Mouse (Mus musculus) limb, embryonic 14.5 days (tissue): ENCODE measurements at regions not wholly inside any gene's neighbourhood (a gene's known extent, or its start where the extent isn't known, plus 50 kb on each side); places are given as distances from the start of the nearest gene placed in this dataset.

ENCODE experiments used
- ATAC-seq: fragments of 200-750 bp; cut with Nextera tagmentation; 2 replicates; pipeline ENCODE4 v1.8.0; 2017; ENCODE audit warnings: low read depth, moderate number of reproducible peaks, moderate TSS enrichment; ENCODE audit not compliant: low FRiP score
- DNase-seq: peaks from one replicate; pipeline ENCODE4 v3.0.0-alpha.2; 2015; ENCODE audit warnings: low spot score
- H3K27ac ChIP-seq: fragments of 300-500 bp; sonication (generic); replicated peaks from 2 replicates; pipeline ENCODE4 v1.5.1; 2014; ENCODE audit warnings: low read depth, mild to moderate bottlenecking, low read length, moderate library complexity, mixed read lengths
- H3K27me3 ChIP-seq: fragments of 300-500 bp; sonication (generic); 2 replicates; pipeline ENCODE4 v1.6.1; 2014; ENCODE audit warnings: low read length, mixed read lengths; ENCODE audit not compliant: control insufficient read depth, insufficient read depth
- H3K36me3 ChIP-seq: fragments of 300-500 bp; sonication (generic); 2 replicates; pipeline ENCODE4 v1.6.1; 2014; ENCODE audit warnings: mild to moderate bottlenecking, low read length, moderate library complexity, mixed read lengths; ENCODE audit not compliant: control insufficient read depth, insufficient read depth
- H3K4me1 ChIP-seq: fragments of 300-500 bp; sonication (generic); 2 replicates; pipeline ENCODE4 v1.6.1; 2014; ENCODE audit warnings: antibody characterized with exemption, low read length, mixed read lengths; ENCODE audit not compliant: control insufficient read depth, insufficient read depth
- H3K4me2 ChIP-seq: fragments of 300-500 bp; sonication (generic); replicated peaks from 2 replicates; pipeline ENCODE4 v1.6.1; 2014; ENCODE audit warnings: low read depth, mild to moderate bottlenecking, low read length, moderate library complexity; ENCODE audit not compliant: severe bottlenecking
- H3K4me3 ChIP-seq: fragments of 300-500 bp; sonication (generic); replicated peaks from 2 replicates; pipeline ENCODE4 v1.5.1; 2014; ENCODE audit warnings: low read length
- H3K9ac ChIP-seq: fragments of 300-500 bp; sonication (generic); 2 replicates; pipeline ENCODE4 v1.6.1; 2014; ENCODE audit warnings: mild to moderate bottlenecking, low read depth, low read length, moderate library complexity; ENCODE audit not compliant: severe bottlenecking
- H3K9me3 ChIP-seq: fragments of 300-500 bp; sonication (generic); 2 replicates; pipeline ENCODE4 v1.6.1; 2016; ENCODE audit warnings: low read length; ENCODE audit not compliant: control insufficient read depth
- POLR2A ChIP-seq: fragments of 200-500 bp; IDR thresholded peaks from 2 replicates; pipeline ENCODE4 v1.8.0; 2012; ENCODE audit warnings: inconsistent platforms, mild to moderate bottlenecking, moderate library complexity, borderline replicate concordance; ENCODE audit not compliant: insufficient read depth, insufficient read length; ENCODE audit errors: extremely low read depth
- WGBS: fragments of 180-500 bp; shearing (Covaris S2); extraction: QIAGEN DNeasy Blood & Tissue Kit; methylation state at CpG from one replicate; pipeline ENCODE4 v1.1.7; 2014; 5-methylcytosine and 5-hydroxymethylcytosine counted together

- no peak overlapping the region for H3K9ac ChIP-seq
- no peaks in the 10 kb centered on the region for H3K4me1 ChIP-seq
- H3K4me3 ChIP-seq, result no peak overlapping the region
- TF ChIP-seq POLR2A, result no peak
- H3K4me2 ChIP-seq, result no peak overlapping the region
- DNase-seq, result no peak
- H3K36me3 ChIP-seq, result no peaks in the 10 kb centered on the region
- 83% methylated on average over 5 of the region's 5 CpGs for WGBS
- H3K27ac ChIP-seq, result no peak overlapping the region
- ATAC-seq, result no peak
- no peaks in the 10 kb centered on the region for H3K9me3 ChIP-seq
- no peaks in the 10 kb centered on the region for H3K27me3 ChIP-seq
These were observed 311.4 kb downstream of the Nedd1 start for GRCm38 (mm10) chr10:92410813-92411325.

GRCm38 (mm10) chr10:92404697-92405293, 317.4 kb downstream of the Nedd1 start:
- no peak for TF ChIP-seq POLR2A
- no peaks in the 10 kb centered on the region for H3K9me3 ChIP-seq
- no peaks in the 10 kb centered on the region for H3K27me3 ChIP-seq
- 68% methylated on average over 15 of the region's 15 CpGs for WGBS
- no peak for ATAC-seq
- H3K4me2 ChIP-seq, result no peak overlapping the region
- no peaks in the 10 kb centered on the region for H3K4me1 ChIP-seq
- DNase-seq, result no peak
- no peak overlapping the region for H3K4me3 ChIP-seq
- H3K36me3 ChIP-seq, result no peaks in the 10 kb centered on the region
- no peak overlapping the region for H3K27ac ChIP-seq
- H3K9ac ChIP-seq, result no peak overlapping the region

- H3K27me3 ChIP-seq, result no peaks in the 10 kb centered on the region
These were observed 321.6 kb downstream of the Nedd1 start for GRCm38 (mm10) chr10:92400587-92401090.

GRCm38 (mm10) chr10:92389176-92389732, 333.0 kb downstream of the Nedd1 start:
- H3K4me3 ChIP-seq, result no peak overlapping the region

More at GRCm38 (mm10) chr10:92400587-92401090, 321.6 kb downstream of the Nedd1 start:
- no peak for TF ChIP-seq POLR2A
- Histone ChIP-seq H3K9ac (no peak overlapping the region), H3K9me3 (no peaks in the 10 kb centered on the region), H3K4me2 (no peak overlapping the region), H3K27ac (no peak overlapping the region), H3K36me3 (no peaks in the 10 kb centered on the region), H3K4me1 (no peaks in the 10 kb centered on the region), H3K4me3 (no peak overlapping the region)
- WGBS, result 82% methylated on average over 5 of the region's 5 CpGs
- DNase-seq (no peak), ATAC-seq (no peak)

GRCm38 (mm10) chr10:92367126-92367525, 355.1 kb downstream of the Nedd1 start:
- H3K27me3 ChIP-seq, result no peaks in the 10 kb centered on the region
- no peak for TF ChIP-seq POLR2A
- H3K9ac ChIP-seq, result no peak overlapping the region
- ATAC-seq, result no peak
- no peak for DNase-seq
- no peaks in the 10 kb centered on the region for H3K4me1 ChIP-seq
- no peaks in the 10 kb centered on the region for H3K9me3 ChIP-seq
- no peaks in the 10 kb centered on the region for H3K36me3 ChIP-seq
- H3K27ac ChIP-seq, result no peak overlapping the region
- H3K4me2 ChIP-seq, result no peak overlapping the region
- 84% methylated on average over 8 of the region's 8 CpGs for WGBS
- H3K4me3 ChIP-seq, result no peak overlapping the region

More at GRCm38 (mm10) chr10:92389176-92389732, 333.0 kb downstream of the Nedd1 start:
- no peak for TF ChIP-seq POLR2A
- ATAC-seq (no peak), DNase-seq (peak; percentile 35)
- Histone ChIP-seq H3K9me3 (no peaks in the 10 kb centered on the region), H3K4me1 (0 out of 2 replicates have a peak, but pooled peaks cover 3% of the 10 kb centered on the region), H3K36me3 (no peaks in the 10 kb centered on the region), H3K27me3 (no peaks in the 10 kb centered on the region), H3K9ac (no peak overlapping the region), H3K27ac (no peak overlapping the region), H3K4me2 (no peak overlapping the region)
- WGBS, result 38% methylated on average over 7 of the region's 7 CpGs
